Mouse (Mus musculus) cortical plate, adult 2 months (tissue): ENCODE measurements around the gene Crk.

Experiments used
- CTCF ChIP-seq: fragments of 200-500 bp; IDR thresholded peaks from 2 replicates; pipeline ENCODE4 v1.5.1; 2011; ENCODE audit warnings: mild to moderate bottlenecking, control low read depth, low read length; ENCODE audit not compliant: insufficient read depth; ENCODE audit errors: extremely low read depth
- POLR2A ChIP-seq: fragments of 200-500 bp; IDR thresholded peaks from 2 replicates; pipeline ENCODE4 v1.6.1; 2011; ENCODE audit warnings: mild to moderate bottlenecking, low read length, control low read depth; ENCODE audit not compliant: insufficient read depth; ENCODE audit errors: extremely low read depth

- TF ChIP-seq CTCF (no peak), POLR2A (no peak)
These were observed 62.6 kb downstream of the Crk start for GRCm38 (mm10) chr11:75741615-75742014.
